Comparison of ENCODE assay signal across 13 mouse cellular contexts in genomic region chr2:157053787-157054186, GRCm38 (mm10). TPM values are rescaled to one million over a fixed set of nuclear protein-coding genes. Genes with fewer than 3 reads are reported as not detected.
DNase-seq lines count a peak whose midpoint lies in the region; ATAC-seq and TF ChIP-seq lines count a peak whose summit lies in the region.
"Had no signal": no experiment of that assay in that cellular context is flagged by ENCODE, and none has a peak within 500 bp of the region (broad histone marks: within the 10 kb centered on the region; RNA-seq: fewer than 3 reads in every experiment).

No protein-coding gene starts in this region.

- TF ChIP-seq CTCF in liver, embryonic 14.5 days (IDR thresholded peaks at IDR 0.05; ENCODE audit: low read depth): peak; percentile 51
- peak in 1 of 2 experiments; percentile 60; a peak in 2 of 4 replicates for TF ChIP-seq CTCF in CH12.LX (conservative IDR thresholded peaks at IDR 0.05 in 1 of 2, IDR thresholded peaks at IDR 0.05 in 1 of 2; ENCODE audit: low read depth in 2 of 2, low read length in 2 of 2)
- TF ChIP-seq CTCF in bone marrow macrophage, adult 2 months (IDR thresholded peaks at IDR 0.05; ENCODE audit: low read depth, low read length): peak; percentile 14; the same call in 1 of the 2 replicates

- in situ Hi-C loops in CH12.LX (cut with MboI; ENCODE audit: low pct_ligation_motif_present, low pct_unique_long_range_greater_than_20kb, low sequenced_read_pairs): no loop called here

- H3K79me2 ChIP-seq in CH12.LX (replicated peaks; ENCODE audit: control insufficient read depth, extremely low read depth, insufficient read depth, poor library complexity, severe bottlenecking): no peaks in the 10 kb centered on the region

- TF ChIP-seq EP300 in liver, embryonic 14.5 days (IDR thresholded peaks at IDR 0.05; ENCODE audit: low read depth): no peak
- TF ChIP-seq EP300 in CH12.LX (IDR thresholded peaks at IDR 0.05; ENCODE audit: low read length): no peak

- H3K27ac ChIP-seq in heart, embryonic 15.5 days: peak overlapping the region; percentile 89
- H3K27ac ChIP-seq in liver, embryonic 14.5 days: no peak overlapping the region
- no peak overlapping the region for H3K27ac ChIP-seq in liver, embryonic 11.5 days (ENCODE audit: low read depth, low read length)
- no peak overlapping the region for H3K27ac ChIP-seq in CH12.LX (ENCODE audit: insufficient read depth, low read depth)
- no peak overlapping the region for H3K27ac ChIP-seq in bone marrow macrophage, adult 2 months (ENCODE audit: insufficient read depth, low read depth, low read length)

- no peak for TF ChIP-seq POLR2A in CH12.LX (IDR thresholded peaks at IDR 0.05; ENCODE audit: low read depth, low read length)
- no peak for TF ChIP-seq POLR2A in bone marrow macrophage, adult 2 months (IDR thresholded peaks at IDR 0.05; ENCODE audit: borderline replicate concordance, low read depth, low read length)

- H3K9ac ChIP-seq in heart, embryonic 15.5 days: no peak overlapping the region
- no peak overlapping the region for H3K9ac ChIP-seq in liver, embryonic 14.5 days (replicated peaks)
- no peak overlapping the region for H3K9ac ChIP-seq in liver, embryonic 11.5 days (ENCODE audit: low read depth, low read length)
- no peak overlapping the region for H3K9ac ChIP-seq in CH12.LX (ENCODE audit: insufficient read depth, low read depth)
- H3K9ac ChIP-seq: forebrain, embryonic 15.5 days had no signal

- no peak overlapping the region for H3K4me3 ChIP-seq in heart, embryonic 15.5 days
- no peak overlapping the region for H3K4me3 ChIP-seq in liver, embryonic 14.5 days (ENCODE audit: insufficient read depth in 1 of 2, low read depth in 2 of 2, low read length in 2 of 2)
- no peak overlapping the region for H3K4me3 ChIP-seq in liver, embryonic 11.5 days (ENCODE audit: low read depth, low read length)
- H3K4me3 ChIP-seq in CH12.LX (replicated peaks in 1 of 3; ENCODE audit: low read depth in 2 of 3, low read length in 2 of 3, poor library complexity in 1 of 3): no peak overlapping the region
- no peak overlapping the region for H3K4me3 ChIP-seq in bone marrow macrophage, adult 2 months (ENCODE audit: insufficient read depth, low read length)
- H3K4me3 ChIP-seq: forebrain, embryonic 15.5 days had no signal

- peaks cover 24% of the 10 kb centered on the region for H3K36me3 ChIP-seq in heart, embryonic 15.5 days
- no peaks in the 10 kb centered on the region for H3K36me3 ChIP-seq in liver, embryonic 14.5 days (replicated peaks; ENCODE audit: control insufficient read depth, insufficient read depth, low read depth)
- H3K36me3 ChIP-seq in liver, embryonic 11.5 days (ENCODE audit: control insufficient read depth, insufficient read depth, low read length): peaks cover 6% of the 10 kb centered on the region; the same call in 1 of the 2 replicates
- H3K36me3 ChIP-seq in CH12.LX (replicated peaks in 1 of 2; ENCODE audit: control insufficient read depth in 1 of 2, insufficient read depth in 1 of 2, low read length in 1 of 2): peaks cover 0 to 9% of the 10 kb centered on the region in 2 experiments

- no peaks in the 10 kb centered on the region for H3K27me3 ChIP-seq in heart, embryonic 15.5 days
- H3K27me3 ChIP-seq in liver, embryonic 14.5 days (ENCODE audit: control insufficient read depth, insufficient read depth, low read length): no peaks in the 10 kb centered on the region
- H3K27me3 ChIP-seq in liver, embryonic 11.5 days (replicated peaks; ENCODE audit: control insufficient read depth, insufficient read depth, low read length): no peaks in the 10 kb centered on the region
- no peaks in the 10 kb centered on the region for H3K27me3 ChIP-seq in CH12.LX (replicated peaks)
- H3K27me3 ChIP-seq: forebrain, embryonic 15.5 days had no signal

- H3K4me1 ChIP-seq in heart, embryonic 15.5 days (replicated peaks): peaks cover 71% of the 10 kb centered on the region
- no peaks in the 10 kb centered on the region for H3K4me1 ChIP-seq in liver, embryonic 14.5 days (replicated peaks; ENCODE audit: control insufficient read depth in 2 of 2, insufficient read depth in 2 of 2, low read length in 1 of 2)
- peaks cover 5% of the 10 kb centered on the region; the same call in 1 of the 2 replicates for H3K4me1 ChIP-seq in liver, embryonic 11.5 days (replicated peaks; ENCODE audit: control insufficient read depth, insufficient read depth, low read length)
- peaks cover 3 to 52% of the 10 kb centered on the region in 2 experiments for H3K4me1 ChIP-seq in CH12.LX (ENCODE audit: control insufficient read depth in 1 of 2, insufficient read depth in 2 of 2)
- H3K4me1 ChIP-seq in bone marrow macrophage, adult 2 months (ENCODE audit: control insufficient read depth, insufficient read depth, low read length): peaks cover 24% of the 10 kb centered on the region

- DNase-seq in heart, postnatal 4 days: no peak
- DNase-seq in liver, embryonic 14.5 days (ENCODE audit: low read depth in 3 of 3, low spot score in 3 of 3): no peak
- no peak for DNase-seq in liver, embryonic 11.5 days (ENCODE audit: low spot score)
- DNase-seq in CH12.LX (ENCODE audit: extremely low read depth): no peak
- no peak for DNase-seq in right cerebral cortex, adult 2 months (ENCODE audit: low spot score in 2 of 2)
- DNase-seq in urinary bladder, postnatal 14 days (ENCODE audit: low spot score): no peak

- H3K4me2 ChIP-seq in heart, embryonic 15.5 days: no peak overlapping the region
- no peak overlapping the region for H3K4me2 ChIP-seq in liver, embryonic 14.5 days (ENCODE audit: low read depth)
- H3K4me2 ChIP-seq in liver, embryonic 11.5 days: no peak overlapping the region
- no peak overlapping the region for H3K4me2 ChIP-seq in CH12.LX (ENCODE audit: insufficient read depth, low read depth, poor library complexity, severe bottlenecking)
- H3K4me2 ChIP-seq: forebrain, embryonic 15.5 days had no signal

- dilution Hi-C loops in CH12.LX (cut with MboI; ENCODE audit: extremely low pct_ligation_motif_present, extremely low pct_unique_long_range_greater_than_20kb, low sequenced_read_pairs): no loop called here

- peak; percentile 18 for TF ChIP-seq RAD21 in CH12.LX (IDR thresholded peaks at IDR 0.05; ENCODE audit: low read depth, low read length)

- H3K9me3 ChIP-seq in heart, embryonic 15.5 days (replicated peaks): no peaks in the 10 kb centered on the region
- H3K9me3 ChIP-seq in liver, embryonic 14.5 days (ENCODE audit: control insufficient read depth, low read length): no peaks in the 10 kb centered on the region
- no peaks in the 10 kb centered on the region for H3K9me3 ChIP-seq in liver, embryonic 11.5 days (ENCODE audit: control insufficient read depth, low read length)
- H3K9me3 ChIP-seq in CH12.LX (replicated peaks; ENCODE audit: low read length): no peaks in the 10 kb centered on the region
- H3K9me3 ChIP-seq: forebrain, embryonic 15.5 days had no signal

- ATAC-seq in heart, embryonic 15.5 days (replicated peaks; ENCODE audit: insufficient number of reproducible peaks, insufficient read depth, low FRiP score, low read depth): no peak
- ATAC-seq in liver, embryonic 14.5 days (ENCODE audit: insufficient read depth): no peak
- no peak for ATAC-seq in liver, embryonic 11.5 days (replicated peaks; ENCODE audit: low FRiP score)
- ATAC-seq: forebrain, embryonic 15.5 days had no signal

- 70% methylated on average over 4 of the region's 4 CpGs for WGBS in heart, embryonic 15.5 days
- WGBS in liver, embryonic 14.5 days (ENCODE audit: insufficient replicate concordance): 49% methylated on average over 4 of the region's 4 CpGs
- WGBS in liver, embryonic 11.5 days: 69% methylated on average over 4 of the region's 4 CpGs

TF ChIP-seq in CH12.LX, 34 proteins besides CTCF, POLR2A, EP300 and RAD21:
- TF ChIP-seq SMC3 (IDR thresholded peaks at IDR 0.05; ENCODE audit: low read depth, low read length) (peak; percentile 29; the same call in 1 of the 2 replicates), BHLHE40 (IDR thresholded peaks at IDR 0.05; ENCODE audit: low read depth, low read length) (no peak)
TF ChIP-seq in CH12.LX: peak in this region for 1.

RNA-seq across cellular contexts. Expression of gene Soga1, which starts 25.3 kb away (rescaled TPM):
- polyA plus RNA-seq in heart, embryonic 15.5 days (2015; fragmentation: Nextera tagmentation; extraction: Ambion mirVana): 1.7 and 2.7 TPM in 2 replicates
- total RNA-seq in heart, postnatal 4 days (2021): 10 to 100 TPM; 36.9 to 39.8 TPM
- 1.8 and 2.0 TPM in 2 replicates for polyA plus RNA-seq in liver, embryonic 14.5 days (2012; rRNA removed)
- 1.6 and 1.8 TPM in 2 replicates for polyA plus RNA-seq in liver, embryonic 14.5 days (2014; fragmentation: Nextera tagmentation; extraction: Ambion mirVana)
- 4.0 and 5.3 TPM in 2 replicates for polyA plus RNA-seq in liver, embryonic 11.5 days (2014; fragmentation: Nextera tagmentation; extraction: Ambion mirVana)
- total RNA-seq in CH12.LX (2012; rRNA removed) (1.0 and 2.0 TPM in 2 replicates), CH12.LX (2014; rRNA removed) (0.31 and 0.39 TPM in 2 replicates)
- 1.8 and 2.0 TPM in 2 replicates for polyA plus RNA-seq in CH12.LX (2012; ENCODE audit: insufficient read length, low read depth)
- polyA plus RNA-seq in bone marrow macrophage, adult 2 months (2012; ENCODE audit: insufficient read depth, insufficient read length, missing spikeins): 10.9 and 14.9 TPM in 2 replicates

RNA-seq across cellular contexts. Expression of gene Tldc2, which starts 33.1 kb away (rescaled TPM):
- not detected in 2 replicates for polyA plus RNA-seq in heart, embryonic 15.5 days (2015; fragmentation: Nextera tagmentation; extraction: Ambion mirVana)
- not detected for total RNA-seq in heart, postnatal 4 days (2021)
- polyA plus RNA-seq in liver, embryonic 14.5 days (2012; rRNA removed): not detected in 2 replicates
- 0.25 TPM in 1 of 2 replicates, not detected in the other for polyA plus RNA-seq in liver, embryonic 14.5 days (2014; fragmentation: Nextera tagmentation; extraction: Ambion mirVana)
- not detected in 2 replicates for polyA plus RNA-seq in liver, embryonic 11.5 days (2014; fragmentation: Nextera tagmentation; extraction: Ambion mirVana)
- not detected in 2 replicates for total RNA-seq in CH12.LX (2012; rRNA removed)
- not detected in 2 replicates for total RNA-seq in CH12.LX (2014; rRNA removed)
- not detected in 2 replicates for polyA plus RNA-seq in CH12.LX (2012; ENCODE audit: insufficient read length, low read depth)
- polyA plus RNA-seq in bone marrow macrophage, adult 2 months (2012; ENCODE audit: insufficient read depth, insufficient read length, missing spikeins): not detected in 2 replicates
- total RNA-seq: ES-E14; gastrocnemius, postnatal 4 days; monocyte, adult 5-6 weeks had no signal
- polyA plus RNA-seq: embryonic facial prominence, embryonic 14.5 days; forebrain, embryonic 15.5 days had no signal

RNA-seq across cellular contexts. Expression of gene Dsn1, which starts 46.8 kb away (rescaled TPM):
- 30.4 and 31.4 TPM in 2 replicates for polyA plus RNA-seq in heart, embryonic 15.5 days (2015; fragmentation: Nextera tagmentation; extraction: Ambion mirVana)
- total RNA-seq in heart, postnatal 4 days (2021): 10 to 100 TPM; 21.5 to 24.3 TPM
- 11.2 and 19.2 TPM in 2 replicates for polyA plus RNA-seq in liver, embryonic 14.5 days (2012; rRNA removed)
- polyA plus RNA-seq in liver, embryonic 14.5 days (2014; fragmentation: Nextera tagmentation; extraction: Ambion mirVana): 30.2 and 30.6 TPM in 2 replicates
- 45.0 and 45.7 TPM in 2 replicates for polyA plus RNA-seq in liver, embryonic 11.5 days (2014; fragmentation: Nextera tagmentation; extraction: Ambion mirVana)
- total RNA-seq in CH12.LX (2012; rRNA removed) (23.2 and 23.4 TPM in 2 replicates), CH12.LX (2014; rRNA removed) (34.3 and 38.0 TPM in 2 replicates)
- 25.6 and 26.5 TPM in 2 replicates for polyA plus RNA-seq in CH12.LX (2012; ENCODE audit: insufficient read length, low read depth)
- 11.4 and 13.0 TPM in 2 replicates for polyA plus RNA-seq in bone marrow macrophage, adult 2 months (2012; ENCODE audit: insufficient read depth, insufficient read length, missing spikeins)
